Mouse (Mus musculus) thymus, adult 2 months (tissue): ENCODE results near the gene Hprt. TPM values are rescaled to one million over a fixed set of nuclear protein-coding genes. Genes with fewer than 3 reads are reported as not detected.
"Not testable (repeated sequence)": the region's sequence is repeated elsewhere in the genome, so short reads cannot be mapped to it uniquely, and the experiment has no call there.

Experiments used
- DNase-seq: peaks from one replicate; pipeline ENCODE4 v3.0.0; 2021
- H3K27ac ChIP-seq: fragments of 200-500 bp; 2 replicates; pipeline ENCODE4 v1.5.1; 2012; ENCODE audit warnings: low read length, control low read depth; ENCODE audit not compliant: control insufficient read depth, insufficient read depth
- H3K27me3 ChIP-seq: fragments of 200-500 bp; 2 replicates; pipeline ENCODE4 v1.6.1; 2012; ENCODE audit warnings: mild to moderate bottlenecking, low read length, moderate library complexity, mixed read lengths; ENCODE audit not compliant: control insufficient read depth, insufficient read depth
- H3K36me3 ChIP-seq: fragments of 200-500 bp; 2 replicates; pipeline ENCODE4 v1.6.1; 2012; ENCODE audit warnings: mild to moderate bottlenecking, low read length, moderate library complexity; ENCODE audit not compliant: control insufficient read depth, insufficient read depth
- H3K4me1 ChIP-seq: fragments of 200-500 bp; replicated peaks from 2 replicates; pipeline ENCODE4 v1.6.1; 2012; ENCODE audit warnings: low read length; ENCODE audit not compliant: control insufficient read depth, insufficient read depth
- H3K4me3 ChIP-seq: fragments of 200-500 bp; 2 replicates; pipeline ENCODE4 v1.5.1; 2012; ENCODE audit warnings: mild to moderate bottlenecking, low read length, control low read depth, moderate library complexity; ENCODE audit not compliant: control insufficient read depth, insufficient read depth
- CTCF ChIP-seq: fragments of 200-500 bp; IDR thresholded peaks from 2 replicates; pipeline ENCODE4 v1.5.1; 2012; ENCODE audit warnings: mild to moderate bottlenecking, control low read depth, low read length, moderate library complexity, borderline replicate concordance; ENCODE audit not compliant: control insufficient read depth, poor library complexity, insufficient read depth; ENCODE audit errors: extremely low read depth
- POLR2A ChIP-seq: fragments of 200-500 bp; IDR thresholded peaks from 2 replicates; pipeline ENCODE4 v1.6.1; 2012; ENCODE audit warnings: mild to moderate bottlenecking, low read length, control low read depth, moderate library complexity; ENCODE audit not compliant: control insufficient read depth, poor library complexity, insufficient read depth; ENCODE audit errors: extremely low read depth
- WGBS: fragments of 180-500 bp; shearing (Covaris S2); methylation state at CpG from one replicate; pipeline ENCODE4 v1.1.7; 2018; 5-methylcytosine and 5-hydroxymethylcytosine counted together
- polyA plus RNA-seq: library from polyadenylated mRNA; depleted of rRNA; stranded (reverse); fragments of >200 nt; gene quantifications from 2 replicates; pipeline ENCODE4 v1.2.3, GENCODE M21; 2012

Hprt gene
- polyA plus RNA-seq, 1 experiment: 19.6 TPM

DNA sequence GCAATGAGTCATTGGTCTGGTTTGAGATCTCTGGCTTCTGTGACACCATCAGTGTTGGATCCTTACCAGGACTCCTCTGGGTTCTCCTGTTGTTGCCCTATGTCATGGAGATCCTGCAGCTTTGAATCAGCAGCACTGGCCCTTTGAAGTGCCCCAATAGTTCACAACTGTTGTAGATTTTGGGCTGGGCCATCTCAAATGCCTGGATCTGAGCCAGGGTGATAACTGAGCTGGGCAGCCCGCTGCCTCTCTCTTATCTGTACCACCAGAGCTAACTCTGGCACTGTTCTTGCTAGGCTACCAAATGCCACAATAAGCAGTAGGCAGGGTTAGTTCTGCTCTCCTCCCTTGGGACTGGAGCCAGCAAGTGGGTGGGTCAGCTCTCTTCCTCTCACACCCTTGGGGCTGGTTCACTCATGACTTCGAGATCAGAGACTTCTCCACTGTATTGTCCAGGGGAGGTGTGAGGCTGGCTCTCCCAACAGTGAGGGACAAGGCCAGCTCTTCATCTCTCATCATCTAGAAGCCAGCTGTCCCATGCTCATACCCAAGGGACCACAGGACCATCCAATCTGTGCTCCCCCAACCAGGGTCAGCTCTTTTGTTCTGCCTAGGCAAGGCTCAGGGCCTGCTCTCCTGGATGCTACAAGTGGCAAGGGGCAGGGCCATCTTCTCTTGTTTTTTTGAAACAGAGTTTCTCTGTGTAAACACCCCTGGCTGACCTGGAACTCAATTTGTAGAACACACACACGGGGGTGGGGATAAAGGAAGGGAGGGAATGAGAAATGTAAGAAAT, 16.5 kb upstream of the Hprt start:
- no peaks in the 10 kb centered on the region for H3K27me3 ChIP-seq
- H3K27ac ChIP-seq: no peak overlapping the region
- H3K4me3 ChIP-seq: no peak overlapping the region
- H3K4me1 ChIP-seq: no peaks in the 10 kb centered on the region
- no peaks in the 10 kb centered on the region for H3K36me3 ChIP-seq
- WGBS: 60% methylated on average over 3 of the region's 3 CpGs
- DNase-seq: no peak
- no peak for TF ChIP-seq POLR2A
- no peak for TF ChIP-seq CTCF

DNA sequence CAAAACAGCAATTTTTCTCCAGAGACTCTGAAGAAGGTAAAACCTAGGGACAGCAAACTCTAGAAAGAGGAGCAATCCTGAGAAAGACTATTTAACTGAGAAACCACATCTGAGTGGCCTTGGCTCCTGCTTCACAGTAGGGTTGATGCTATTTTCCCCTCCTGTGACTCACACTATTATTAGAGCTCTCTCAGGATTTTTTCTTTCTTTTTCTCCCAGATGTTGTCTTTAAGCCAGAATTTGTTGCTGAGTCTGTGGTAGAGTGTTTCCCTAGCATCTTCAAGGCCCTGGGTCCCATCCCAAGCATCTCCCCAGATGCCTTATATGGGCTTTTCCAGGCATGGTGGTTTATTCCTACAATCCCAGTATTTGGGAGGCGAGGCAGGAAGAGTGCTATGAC, 15.8 kb upstream of the Hprt start:
- H3K4me3 ChIP-seq: no peak overlapping the region
- H3K4me1 ChIP-seq: no peaks in the 10 kb centered on the region
- no peak for TF ChIP-seq CTCF
- no peak for TF ChIP-seq POLR2A
- WGBS: 83% methylated on average over 1 of the region's 1 CpGs
- no peaks in the 10 kb centered on the region for H3K36me3 ChIP-seq
- no peaks in the 10 kb centered on the region for H3K27me3 ChIP-seq
- DNase-seq: no peak
- no peak overlapping the region for H3K27ac ChIP-seq

GRCm38 (mm10) chrX:52972680-52973079, 15.3 kb upstream of the Hprt start:
- Histone ChIP-seq H3K4me1 (no peaks in the 10 kb centered on the region), H3K27ac (no peak overlapping the region), H3K36me3 (no peaks in the 10 kb centered on the region), H3K27me3 (no peaks in the 10 kb centered on the region), H3K4me3 (no peak overlapping the region)
- TF ChIP-seq POLR2A (no peak), CTCF (no peak)
- DNase-seq: no peak
- WGBS: 100% methylated on average over 1 of the region's 1 CpGs

- Histone ChIP-seq H3K4me1 (no peaks in the 10 kb centered on the region), H3K27ac (no peak overlapping the region), H3K27me3 (no peaks in the 10 kb centered on the region), H3K36me3 (no peaks in the 10 kb centered on the region), H3K4me3 (no peak overlapping the region)
- TF ChIP-seq POLR2A: no peak
- no peak for TF ChIP-seq CTCF
- WGBS: 77% methylated on average over 1 of the region's 1 CpGs
- no peak for DNase-seq
These were observed 9.4 kb upstream of the Hprt start for GRCm38 (mm10) chrX:52978576-52978975.

DNA sequence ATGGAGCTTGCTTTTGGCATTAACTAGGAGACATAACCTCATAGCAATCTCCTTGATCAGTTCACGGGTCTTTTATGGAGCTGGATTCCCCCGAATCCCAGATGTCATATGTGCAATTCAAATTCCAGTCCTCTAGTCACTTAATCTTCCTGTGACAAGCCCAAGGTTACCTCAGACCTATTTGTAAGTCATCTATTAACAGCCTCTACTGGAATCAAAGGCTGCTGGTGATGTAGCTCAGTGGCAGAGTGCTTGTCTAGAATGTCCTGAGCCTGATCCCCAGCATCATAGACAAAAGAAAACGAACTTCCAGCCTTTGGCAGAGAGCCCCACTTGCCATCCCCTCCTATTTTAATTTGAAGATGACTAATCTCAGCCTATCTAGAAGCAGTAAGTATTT, 6.6 kb upstream of the Hprt start:
- Histone ChIP-seq H3K4me1 (no peaks in the 10 kb centered on the region), H3K4me3 (no peak overlapping the region), H3K27me3 (no peaks in the 10 kb centered on the region), H3K36me3 (no peaks in the 10 kb centered on the region), H3K27ac (no peak overlapping the region)
- TF ChIP-seq CTCF: no peak
- no peak for TF ChIP-seq POLR2A
- WGBS: 88% methylated on average over 3 of the region's 3 CpGs
- DNase-seq: no peak

DNA sequence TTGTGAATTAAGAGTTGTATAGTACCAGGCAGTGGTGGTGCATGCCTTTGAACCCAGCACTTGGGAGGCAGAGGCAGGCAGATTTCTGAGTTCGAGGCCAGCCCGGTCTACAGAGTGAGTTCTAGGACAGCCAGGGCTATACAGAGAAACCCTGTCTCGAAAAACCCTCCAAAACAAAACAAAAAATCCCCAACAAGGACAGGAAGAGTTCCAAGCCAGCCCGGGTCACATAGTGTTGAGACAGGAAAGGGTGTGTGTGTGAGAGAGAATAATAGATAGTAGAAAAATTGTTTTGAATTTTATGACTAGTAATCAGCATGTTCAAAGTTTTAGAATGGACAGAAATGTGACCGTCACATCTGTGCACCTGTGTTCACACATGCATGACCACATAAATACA, 6.8 kb downstream of the Hprt start:
- H3K4me1 ChIP-seq, DNase-seq, H3K36me3 ChIP-seq, H3K4me3 ChIP-seq, H3K27me3 ChIP-seq, H3K27ac ChIP-seq: not testable (repeated sequence)
- WGBS: 79% methylated on average over 5 of the region's 5 CpGs

- DNase-seq, H3K4me3 ChIP-seq, H3K4me1 ChIP-seq, H3K36me3 ChIP-seq, H3K27me3 ChIP-seq, H3K27ac ChIP-seq: not testable (repeated sequence)
- 89% methylated on average over 4 of the region's 4 CpGs for WGBS
These were observed 16.9 kb downstream of the Hprt start for GRCm38 (mm10) chrX:53004887-53005286.
